Mouse (Mus musculus): ENCODE data around the gene Car5b. TPM values are rescaled to one million over a fixed set of nuclear protein-coding genes. Genes with fewer than 3 reads are reported as not detected.

Gene Car5b
- 0.31 and 0.65 TPM in 2 replicates for polyA plus RNA-seq (2015; fragmentation: Nextera tagmentation; extraction: Ambion mirVana)

DNA sequence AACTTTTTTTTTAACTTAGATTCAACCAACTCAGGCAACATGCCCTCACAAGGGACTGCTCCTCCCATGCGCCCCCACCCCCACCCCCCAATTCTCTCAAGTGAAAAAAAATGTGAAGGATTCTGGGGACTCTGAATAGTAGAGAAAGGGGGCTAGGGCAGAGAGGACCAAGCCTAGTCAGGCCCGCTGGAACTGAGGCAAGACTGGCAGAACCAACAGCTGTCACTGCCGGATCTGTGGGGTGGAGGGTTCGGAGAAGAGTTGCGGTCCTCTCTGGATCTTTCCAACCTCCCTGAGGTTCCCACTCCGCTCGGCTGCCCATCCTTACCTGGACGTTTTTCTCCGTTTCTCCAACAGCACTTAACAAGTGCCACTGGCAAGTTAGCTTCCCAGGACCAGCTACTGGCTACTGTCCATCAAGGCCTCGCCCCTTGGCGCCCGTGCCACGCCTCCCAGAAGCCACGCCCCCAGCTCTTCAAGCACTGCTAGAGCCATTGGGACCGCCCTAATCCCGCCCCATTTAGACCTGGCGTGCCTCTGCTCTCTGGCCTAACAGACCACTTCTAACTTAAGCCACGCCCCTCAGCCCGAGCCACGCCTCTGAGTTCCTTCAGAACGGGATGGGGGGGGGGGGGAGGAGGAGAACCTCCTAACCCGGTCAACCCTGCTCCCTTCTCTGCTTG, at the start of gene Car5b:
Gene Car5b (minus strand): TSS at position 391 of the 683 bp plus-strand sequence.
- H3K9me3 ChIP-seq: no peaks in the 10 kb centered on the region
- H3K27ac ChIP-seq: no peak within 1 kb of the TSS
- ATAC-seq (ENCODE audit: low FRiP score): peak; percentile 88
- H3K9ac ChIP-seq: no peak within 1 kb of the TSS
- H3K4me1 ChIP-seq (replicated peaks): no peaks in the 10 kb centered on the region
- H3K4me2 ChIP-seq: peak within 1 kb of the TSS; percentile 52
- 24% methylated on average over 20 of the region's 22 CpGs for WGBS
- H3K36me3 ChIP-seq: no peaks in the 10 kb centered on the region
- H3K4me3 ChIP-seq: peak within 1 kb of the TSS; percentile 31
- peaks cover 10% of the 10 kb centered on the region; the same call in 1 of the 2 replicates for H3K27me3 ChIP-seq

DNA sequence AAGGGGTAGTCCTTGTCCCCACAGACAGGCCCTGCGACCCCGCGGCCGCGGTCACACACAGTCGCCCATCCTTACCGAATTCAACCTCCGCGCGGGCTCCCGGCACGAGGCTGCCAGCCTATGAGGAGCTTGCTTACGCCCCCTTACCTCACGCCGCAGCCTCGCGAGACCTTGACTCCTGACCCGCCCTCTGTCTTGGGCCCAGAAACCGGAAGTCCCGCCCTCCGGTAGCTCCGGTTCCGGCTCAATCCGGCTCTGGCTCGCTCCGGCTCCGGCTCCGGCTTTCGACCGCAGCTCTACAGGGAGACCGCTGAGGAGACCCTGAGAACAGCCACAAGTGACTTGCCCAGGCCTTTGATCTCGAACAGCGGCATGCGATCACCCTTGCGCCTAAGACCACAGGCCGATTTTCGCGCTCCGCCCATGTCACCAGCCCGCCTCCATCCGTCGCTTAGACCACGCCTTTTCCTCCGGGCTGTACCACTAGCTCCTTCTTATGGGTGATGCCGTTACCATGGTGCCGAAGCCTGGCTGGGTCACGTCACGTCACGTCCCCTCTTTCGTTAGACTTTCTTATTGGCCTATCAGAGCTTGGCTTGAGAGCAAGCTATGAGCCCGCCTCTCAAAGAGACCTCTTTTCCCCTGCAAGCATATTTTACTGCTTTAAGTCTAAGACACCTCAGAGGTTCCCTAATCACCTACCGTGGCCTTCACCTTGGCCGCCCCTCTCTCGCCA, 48.4 kb upstream of the Car5b start, which contains the start of gene Siah1b:
Gene Siah1b (minus strand): TSS at position 454 of the 736 bp plus-strand sequence.
- 22% methylated on average over 54 of the region's 54 CpGs for WGBS
- H3K9me3 ChIP-seq: no peaks in the 10 kb centered on the region
- peak; percentile 99 for ATAC-seq (ENCODE audit: low FRiP score)
- H3K27ac ChIP-seq: peak within 1 kb of the TSS; percentile 87
- H3K4me1 ChIP-seq (replicated peaks): peaks cover 6% of the 10 kb centered on the region; the same call in 1 of the 2 replicates
- peaks cover 6% of the 10 kb centered on the region; the same call in 1 of the 2 replicates for H3K36me3 ChIP-seq
- H3K9ac ChIP-seq: peak within 1 kb of the TSS; percentile 64; the same call in 1 of the 2 replicates
- peak within 1 kb of the TSS; percentile 53 for H3K4me3 ChIP-seq
- H3K4me2 ChIP-seq: peak within 1 kb of the TSS; percentile 72
- H3K27me3 ChIP-seq: peaks cover 10% of the 10 kb centered on the region; the same call in 1 of the 2 replicates

DNA sequence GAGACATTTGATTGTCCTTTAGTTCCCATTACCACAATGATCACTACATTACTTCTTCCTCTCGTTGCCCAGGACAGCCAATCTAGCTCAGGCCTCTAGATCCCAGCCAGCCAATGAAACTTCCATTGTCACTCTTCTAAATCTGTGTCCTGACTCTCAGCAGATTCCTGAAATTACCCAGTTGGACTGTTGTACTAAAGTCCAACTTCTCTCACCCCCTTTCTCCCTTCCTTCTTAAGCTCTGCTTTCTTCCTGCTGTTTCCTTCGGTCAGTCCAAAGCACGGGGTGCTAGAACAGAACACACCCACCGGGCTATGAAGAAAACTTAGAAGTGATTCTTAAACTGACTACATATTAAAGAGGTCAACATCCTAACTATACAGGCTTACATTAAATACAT, 41.2 kb upstream of the Car5b start:
- no peaks in the 10 kb centered on the region for H3K9me3 ChIP-seq
- H3K4me1 ChIP-seq (replicated peaks): no peaks in the 10 kb centered on the region
- H3K27me3 ChIP-seq: no peaks in the 10 kb centered on the region
- H3K4me3 ChIP-seq: no peak overlapping the region
- H3K36me3 ChIP-seq: peaks cover 6% of the 10 kb centered on the region; the same call in 1 of the 2 replicates
- ATAC-seq (ENCODE audit: low FRiP score): no peak
- no peak overlapping the region for H3K27ac ChIP-seq
- H3K4me2 ChIP-seq: no peak overlapping the region
- 87% methylated on average over 4 of the region's 4 CpGs for WGBS
- H3K9ac ChIP-seq: no peak overlapping the region

DNA sequence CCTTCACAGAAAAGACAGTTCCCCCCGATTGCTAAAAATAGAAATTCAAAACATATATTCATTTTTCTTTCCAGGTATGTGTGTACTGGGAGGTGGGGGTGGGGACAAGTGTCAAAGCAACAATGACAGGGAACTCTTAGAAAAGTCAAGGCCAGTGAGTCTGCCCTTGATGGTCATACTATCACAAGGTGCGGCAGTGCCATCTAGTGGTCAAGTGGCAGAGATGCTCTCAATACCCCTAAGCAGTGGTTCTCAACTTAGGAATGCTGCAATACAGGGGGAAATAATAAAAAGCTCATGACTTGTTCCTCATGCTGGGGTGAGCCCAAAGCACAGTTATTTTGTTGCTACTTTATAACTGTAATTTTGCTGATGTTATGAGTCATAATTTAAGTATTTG, 38.4 kb upstream of the Car5b start:
- Histone ChIP-seq H3K4me3 (no peak overlapping the region), H3K9me3 (no peaks in the 10 kb centered on the region), H3K9ac (no peak overlapping the region), H3K36me3 (no peaks in the 10 kb centered on the region), H3K27ac (no peak overlapping the region), H3K4me2 (no peak overlapping the region), H3K27me3 (peaks cover 8% of the 10 kb centered on the region; the same call in 1 of the 2 replicates), H3K4me1 (replicated peaks) (no peaks in the 10 kb centered on the region)
- no peak for ATAC-seq (ENCODE audit: low FRiP score)
- 17% methylated on average over 2 of the region's 2 CpGs for WGBS

GRCm38 (mm10) chrX:164059070-164059469, 31.3 kb upstream of the Car5b start:
- 62% methylated on average over 4 of the region's 4 CpGs for WGBS
- H3K4me3 ChIP-seq: no peak overlapping the region
- no peak overlapping the region for H3K4me2 ChIP-seq
- peaks cover 14% of the 10 kb centered on the region; the same call in 1 of the 2 replicates for H3K27me3 ChIP-seq
- H3K9me3 ChIP-seq: no peaks in the 10 kb centered on the region
- H3K27ac ChIP-seq: no peak overlapping the region
- no peak for ATAC-seq (ENCODE audit: low FRiP score)
- no peak overlapping the region for H3K9ac ChIP-seq
- no peaks in the 10 kb centered on the region for H3K4me1 ChIP-seq (replicated peaks)
- no peaks in the 10 kb centered on the region for H3K36me3 ChIP-seq

DNA sequence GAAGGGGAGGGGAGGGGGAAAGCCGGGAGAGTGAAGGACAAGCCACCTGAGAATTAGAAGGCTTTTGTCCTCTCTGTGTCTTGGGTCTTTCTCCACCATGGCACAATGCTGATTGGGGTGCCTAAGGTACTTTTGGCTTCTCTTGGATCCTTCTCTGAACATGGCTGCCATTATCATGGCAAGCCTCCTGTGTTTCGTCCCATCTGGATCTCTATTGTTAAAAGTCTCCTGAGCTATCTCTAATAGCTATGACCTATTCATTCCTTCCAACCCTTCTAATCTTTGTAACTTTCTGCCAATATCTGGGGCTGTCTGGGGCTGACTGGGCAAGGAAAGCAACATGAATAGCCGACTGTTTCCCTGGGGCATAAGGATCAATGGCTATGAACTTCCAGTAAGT, 30.7 kb upstream of the Car5b start:
- no peaks in the 10 kb centered on the region for H3K36me3 ChIP-seq
- 84% methylated on average over 3 of the region's 3 CpGs for WGBS
- no peak overlapping the region for H3K27ac ChIP-seq
- H3K4me1 ChIP-seq (replicated peaks): no peaks in the 10 kb centered on the region
- no peak for ATAC-seq (ENCODE audit: low FRiP score)
- peaks cover 14% of the 10 kb centered on the region; the same call in 1 of the 2 replicates for H3K27me3 ChIP-seq
- H3K4me2 ChIP-seq: no peak overlapping the region
- H3K4me3 ChIP-seq: no peak overlapping the region
- H3K9me3 ChIP-seq: no peaks in the 10 kb centered on the region
- no peak overlapping the region for H3K9ac ChIP-seq

DNA sequence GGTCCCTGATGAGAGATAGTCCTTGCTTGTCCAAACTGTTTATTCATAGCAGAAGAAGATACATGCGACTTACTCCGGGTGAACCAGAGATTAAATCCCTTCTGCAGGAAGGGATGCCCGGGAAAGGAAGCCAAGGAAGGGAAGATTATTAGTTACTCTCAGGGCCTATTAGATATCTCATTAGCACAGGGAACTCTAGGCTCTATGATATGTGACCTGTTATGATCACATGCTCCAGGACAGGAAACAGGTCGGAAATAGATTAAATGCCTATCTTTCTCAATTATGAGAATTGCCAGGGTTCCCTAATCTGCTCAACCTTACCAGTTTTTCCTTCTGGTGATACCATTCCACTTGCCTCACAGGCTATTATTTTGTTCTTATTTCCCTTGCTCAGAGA, 27.9 kb upstream of the Car5b start:
- ATAC-seq (ENCODE audit: low FRiP score): no peak
- H3K4me2 ChIP-seq: no peak overlapping the region
- no peaks in the 10 kb centered on the region for H3K36me3 ChIP-seq
- no peak overlapping the region for H3K27ac ChIP-seq
- H3K4me3 ChIP-seq: no peak overlapping the region
- H3K9me3 ChIP-seq: no peaks in the 10 kb centered on the region
- H3K4me1 ChIP-seq (replicated peaks): no peaks in the 10 kb centered on the region
- H3K27me3 ChIP-seq: peaks cover 4% of the 10 kb centered on the region; the same call in 1 of the 2 replicates
- no peak overlapping the region for H3K9ac ChIP-seq
- WGBS: 95% methylated on average over 4 of the region's 4 CpGs

DNA sequence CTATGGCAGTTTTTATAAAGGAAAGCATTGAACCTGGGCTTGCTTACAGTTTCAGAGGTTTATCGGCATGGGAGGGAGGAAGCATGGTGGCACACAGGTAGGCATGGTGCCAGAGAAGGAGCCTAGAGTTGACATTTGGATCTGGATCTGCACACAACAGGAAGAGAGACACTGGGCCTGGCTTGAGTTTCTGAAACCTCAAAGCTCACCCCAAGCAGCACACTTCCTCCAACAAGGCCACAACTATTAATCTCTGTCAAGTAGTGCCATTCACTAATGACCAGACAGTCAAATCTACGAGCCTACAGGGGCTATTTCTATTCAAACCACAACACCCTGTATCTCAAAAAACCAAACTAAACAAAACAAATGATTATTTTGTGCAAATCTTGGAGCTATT, 18.9 kb upstream of the Car5b start:
- WGBS: 66% methylated on average over 2 of the region's 2 CpGs
- H3K9me3 ChIP-seq: no peaks in the 10 kb centered on the region

GRCm38 (mm10) chrX:164042069-164042468, 14.3 kb upstream of the Car5b start:
- Histone ChIP-seq H3K4me1 (replicated peaks) (no peaks in the 10 kb centered on the region), H3K9me3 (no peaks in the 10 kb centered on the region), H3K9ac (no peak overlapping the region), H3K4me3 (no peak overlapping the region), H3K4me2 (no peak overlapping the region), H3K27ac (no peak overlapping the region), H3K27me3 (0 out of 2 replicates have a peak, but pooled peaks cover 9% of the 10 kb centered on the region), H3K36me3 (no peaks in the 10 kb centered on the region)
- WGBS: 77% methylated on average over 13 of the region's 13 CpGs
- ATAC-seq (ENCODE audit: low FRiP score): no peak

More for the DNA sequence above, 18.9 kb upstream of the Car5b start:
- no peak overlapping the region for H3K9ac ChIP-seq
- no peak overlapping the region for H3K4me2 ChIP-seq
- no peaks in the 10 kb centered on the region for H3K4me1 ChIP-seq (replicated peaks)
- H3K36me3 ChIP-seq: no peaks in the 10 kb centered on the region
- H3K27me3 ChIP-seq: 0 out of 2 replicates have a peak, but pooled peaks cover 4% of the 10 kb centered on the region
- H3K27ac ChIP-seq: no peak overlapping the region
- H3K4me3 ChIP-seq: no peak overlapping the region
- ATAC-seq (ENCODE audit: low FRiP score): no peak

DNA sequence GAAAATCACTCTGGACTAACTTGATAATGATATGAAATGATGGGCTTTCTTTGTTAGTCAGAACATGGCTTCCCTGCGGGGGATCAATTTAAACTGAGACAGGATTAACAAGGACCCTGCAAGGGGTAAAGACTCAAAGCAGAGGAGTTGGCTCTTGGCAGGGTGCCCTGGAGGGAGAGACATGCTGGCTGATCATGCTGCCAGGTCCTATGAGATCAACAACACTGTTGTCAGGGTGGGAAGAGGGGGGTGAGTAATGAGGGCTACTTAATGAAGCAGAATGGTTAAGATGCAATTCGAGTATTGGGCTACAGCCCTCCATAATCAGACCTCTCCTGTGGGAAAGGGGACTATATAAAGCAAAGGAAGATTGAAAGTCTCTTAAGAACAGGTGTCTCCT, 11.1 kb upstream of the Car5b start:
- Histone ChIP-seq H3K27me3 (0 out of 2 replicates have a peak, but pooled peaks cover 9% of the 10 kb centered on the region), H3K27ac (no peak overlapping the region), H3K4me2 (no peak overlapping the region), H3K9me3 (no peaks in the 10 kb centered on the region), H3K4me1 (replicated peaks) (no peaks in the 10 kb centered on the region), H3K4me3 (no peak overlapping the region), H3K36me3 (no peaks in the 10 kb centered on the region), H3K9ac (no peak overlapping the region)
- 34% methylated on average over 2 of the region's 2 CpGs for WGBS
- 0 out of 2 replicates have a peak, but pooled peaks have one; percentile 43 for ATAC-seq (ENCODE audit: low FRiP score)

DNA sequence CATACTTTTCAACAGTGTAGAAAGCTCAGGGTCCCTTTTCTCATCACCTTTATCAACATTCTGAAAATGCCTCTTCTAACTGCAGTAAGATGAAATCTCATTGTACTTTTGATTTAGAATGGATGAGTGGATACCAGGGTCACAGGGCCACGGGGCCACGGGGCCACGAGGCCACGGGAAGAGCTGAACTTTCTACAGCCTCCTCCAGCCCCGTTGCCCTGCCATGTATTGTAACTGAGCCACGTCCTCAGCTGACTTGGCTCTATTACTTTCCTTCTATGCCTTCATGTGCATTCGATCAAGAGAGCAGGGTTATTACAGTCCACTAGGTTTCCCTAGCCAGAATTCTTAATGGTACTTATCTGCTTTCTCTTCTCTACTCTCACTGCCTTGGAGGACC, 8.1 kb upstream of the Car5b start:
- Histone ChIP-seq H3K4me3 (no peak overlapping the region), H3K9me3 (no peaks in the 10 kb centered on the region), H3K27me3 (0 out of 2 replicates have a peak, but pooled peaks cover 5% of the 10 kb centered on the region), H3K4me2 (no peak overlapping the region), H3K36me3 (no peaks in the 10 kb centered on the region), H3K9ac (no peak overlapping the region), H3K4me1 (replicated peaks) (no peaks in the 10 kb centered on the region), H3K27ac (no peak overlapping the region)
- no peak for ATAC-seq (ENCODE audit: low FRiP score)
- 76% methylated on average over 7 of the region's 7 CpGs for WGBS

- WGBS: 78% methylated on average over 2 of the region's 2 CpGs
These were observed 7.6 kb upstream of the Car5b start for GRCm38 (mm10) chrX:164035401-164035800.

More at GRCm38 (mm10) chrX:164035401-164035800, 7.6 kb upstream of the Car5b start:
- Histone ChIP-seq H3K4me2 (no peak overlapping the region), H3K27me3 (0 out of 2 replicates have a peak, but pooled peaks cover 5% of the 10 kb centered on the region), H3K27ac (no peak overlapping the region), H3K4me3 (no peak overlapping the region), H3K9ac (no peak overlapping the region), H3K4me1 (replicated peaks) (no peaks in the 10 kb centered on the region), H3K36me3 (no peaks in the 10 kb centered on the region), H3K9me3 (no peaks in the 10 kb centered on the region)
- ATAC-seq (ENCODE audit: low FRiP score): no peak

Measured in hindbrain, embryonic 13.5 days (tissue).